Mouse (Mus musculus) ZHBTc4 (cell line): ENCODE results near the gene Lgals12.

Experiments
- DNase-seq: peaks from one replicate; pipeline ENCODE4 v3.0.0-alpha.2; 2011; ENCODE audit warnings: low read depth, low spot score

The Lgals12 gene

DNA sequence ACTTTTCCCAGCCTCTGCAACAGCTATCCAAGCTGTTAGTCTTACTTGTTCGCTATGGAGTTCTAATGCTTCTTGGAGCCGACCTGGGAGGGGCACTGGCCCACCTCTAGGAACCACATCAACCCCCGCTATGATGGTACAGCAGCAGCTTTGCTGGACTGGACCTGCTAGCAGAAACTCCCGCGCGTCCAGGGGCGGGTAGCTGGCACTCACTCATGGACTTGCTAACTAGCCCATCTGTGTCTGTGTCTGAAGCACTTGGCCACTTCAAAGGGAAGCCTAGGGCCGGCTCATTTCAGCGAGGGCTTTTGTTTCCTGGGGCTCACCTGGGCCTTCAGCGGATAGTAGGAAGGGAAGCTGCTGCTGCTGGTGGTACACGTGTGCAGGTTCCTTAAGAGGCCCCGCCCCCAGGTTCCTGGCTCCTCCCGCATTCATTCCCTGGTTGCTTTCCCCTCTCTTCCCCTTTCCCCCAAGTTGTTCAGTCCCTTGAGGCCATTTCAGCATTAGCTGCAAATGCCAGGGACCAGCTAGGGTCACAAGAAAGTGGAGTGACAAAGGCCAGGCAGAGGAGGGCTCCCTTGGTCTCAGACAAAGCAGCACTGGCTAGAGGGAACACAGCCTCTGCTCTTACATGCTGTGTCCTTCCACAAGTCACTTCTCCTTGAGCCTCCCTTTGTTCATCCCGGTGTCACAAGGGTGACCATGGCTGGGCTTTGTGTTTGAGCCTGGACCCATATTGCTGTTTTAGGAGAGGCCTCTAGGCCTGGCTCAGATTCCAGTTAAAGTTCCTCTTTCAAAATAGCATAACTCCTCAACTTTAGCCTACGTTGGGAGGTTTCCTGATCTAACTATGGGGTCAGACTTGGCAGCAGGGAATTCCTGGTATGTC is at the start of gene Lgals12:
Gene Lgals12 (minus strand): TSS at position 393 of the 889 bp plus-strand sequence.
- DNase-seq, result peak; percentile 74

GRCm38 (mm10) chr19:7648913-7649666 is 42.1 kb upstream of the Lgals12 start:
- no peak for DNase-seq

DNA sequence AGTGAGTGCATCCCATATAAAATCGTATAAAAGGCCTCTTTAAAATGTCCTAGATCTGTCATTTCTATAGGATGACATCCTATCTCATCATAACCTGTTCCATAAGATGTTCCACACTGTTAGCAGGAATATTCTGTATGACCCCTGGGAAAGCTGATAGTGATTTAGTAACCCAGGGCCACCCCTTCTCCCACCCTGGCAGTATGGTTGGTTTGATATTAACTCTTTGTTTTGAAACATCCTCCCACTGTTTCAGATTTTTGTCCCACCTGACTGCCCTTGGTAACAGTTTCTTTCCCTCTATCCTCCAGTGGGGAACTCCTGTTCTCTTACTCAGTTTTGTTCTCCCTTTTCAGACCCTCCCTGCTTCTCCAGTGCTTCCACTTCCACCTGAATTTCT is 26.8 kb upstream of the Lgals12 start:
- no peak for DNase-seq

DNA sequence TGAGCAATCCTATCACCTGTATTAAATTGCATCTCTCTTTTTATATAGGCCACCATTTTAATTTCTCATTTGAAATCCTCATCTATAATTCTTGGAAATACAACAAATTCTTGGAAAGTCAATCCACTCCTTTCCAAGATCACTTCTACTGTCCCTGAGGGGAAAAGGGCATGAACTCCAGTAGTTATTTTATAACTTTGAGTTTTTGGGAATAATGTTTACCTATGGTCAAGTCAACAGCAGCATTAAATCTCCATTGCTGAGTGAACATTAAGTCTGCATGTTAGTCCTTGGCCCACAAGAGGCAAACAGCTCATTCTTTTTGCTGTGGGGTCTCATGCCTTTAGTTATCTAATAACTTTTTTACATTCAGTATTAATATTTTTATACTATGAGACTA is 26.0 kb upstream of the Lgals12 start:
- no peak for DNase-seq

GRCm38 (mm10) chr19:7617696-7618095 is 10.7 kb upstream of the Lgals12 start:
- peak; percentile 82 for DNase-seq

DNA sequence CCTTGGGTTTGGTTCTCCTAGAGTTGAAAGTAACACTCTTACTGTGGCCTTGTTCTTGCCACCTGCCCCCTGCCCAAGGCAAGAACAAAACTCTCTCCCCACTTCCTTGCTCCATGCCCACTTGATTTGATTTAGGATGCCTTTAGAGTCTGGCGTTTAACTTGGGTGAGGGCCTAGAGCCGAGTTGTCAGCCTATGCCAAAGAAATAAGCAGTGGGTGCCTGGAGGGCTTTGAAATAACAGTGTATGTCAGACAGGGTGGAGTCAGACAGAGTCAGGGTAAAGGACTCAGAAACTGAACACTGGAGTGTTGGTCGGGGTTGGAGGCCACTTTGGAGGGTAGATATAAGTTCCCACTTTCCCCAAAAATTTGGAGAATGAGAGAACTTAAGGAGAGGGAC is 10.1 kb upstream of the Lgals12 start:
- no peak for DNase-seq

DNA sequence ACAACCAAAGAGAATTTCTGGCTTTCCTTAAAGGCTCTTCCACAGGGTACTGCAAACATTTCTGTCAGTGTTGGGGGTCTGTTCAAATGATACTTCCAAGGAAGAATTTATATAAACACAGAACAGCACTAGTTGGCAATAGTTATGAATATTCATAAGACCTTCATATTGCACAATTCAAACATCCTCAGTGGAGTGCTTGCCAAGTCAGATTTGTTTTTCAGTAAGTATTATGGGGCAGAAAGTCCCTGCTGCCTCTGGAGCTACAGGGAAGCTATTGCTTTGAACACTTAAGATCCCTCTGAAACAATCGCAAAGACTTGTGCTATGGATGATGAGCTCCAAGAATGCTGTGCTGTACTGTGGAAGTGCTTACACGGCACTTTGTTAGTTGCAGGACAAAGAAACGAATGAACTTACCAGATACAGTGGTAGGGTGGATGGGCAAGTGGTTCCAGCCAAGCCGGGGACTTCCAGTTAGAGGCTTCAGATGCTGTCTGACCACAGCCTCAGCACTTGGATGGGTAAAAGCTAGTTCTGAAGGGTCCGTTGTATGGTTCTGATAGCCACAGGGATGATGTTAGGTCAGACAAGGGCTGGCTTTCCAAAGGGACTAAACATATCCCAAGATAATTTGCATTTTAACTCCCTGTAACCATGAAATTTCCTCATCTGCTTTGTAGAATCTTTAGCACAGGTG is 9.4 kb upstream of the Lgals12 start:
- no peak for DNase-seq

DNA sequence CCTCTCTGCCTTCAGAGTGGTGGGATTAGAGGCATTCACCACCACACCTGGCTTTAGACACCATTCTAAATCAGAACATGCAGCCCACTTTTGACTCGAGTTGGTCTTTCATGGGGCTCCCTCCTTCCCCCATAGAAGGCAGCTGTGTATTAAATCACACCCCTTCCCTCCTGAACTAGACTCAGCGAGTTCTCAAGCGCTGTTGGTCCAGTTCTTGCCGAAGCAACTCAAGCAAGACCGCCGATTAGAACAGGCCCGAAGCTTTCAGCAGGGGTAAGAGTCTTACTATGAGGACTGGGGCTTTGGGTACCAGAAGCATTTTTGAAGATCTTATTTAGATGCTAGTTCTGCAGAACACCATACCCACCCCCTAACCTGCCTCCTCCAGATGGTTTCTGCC is 6.2 kb upstream of the Lgals12 start:
- DNase-seq, result no peak

- peak; percentile 45 for DNase-seq
Observed at GRCm38 (mm10) chr19:7611942-7612757, 5.2 kb upstream of the Lgals12 start, which contains the start of gene Hrasls5. TSS of gene Hrasls5 (plus strand) at chr19:7612541.

- DNase-seq, result peak; percentile 21
Observed at GRCm38 (mm10) chr19:7607690-7608201, 753 bp upstream of the Lgals12 start.

GRCm38 (mm10) chr19:7605930-7606783 is 836 bp downstream of the Lgals12 start:
- peak; percentile 71 for DNase-seq

DNA sequence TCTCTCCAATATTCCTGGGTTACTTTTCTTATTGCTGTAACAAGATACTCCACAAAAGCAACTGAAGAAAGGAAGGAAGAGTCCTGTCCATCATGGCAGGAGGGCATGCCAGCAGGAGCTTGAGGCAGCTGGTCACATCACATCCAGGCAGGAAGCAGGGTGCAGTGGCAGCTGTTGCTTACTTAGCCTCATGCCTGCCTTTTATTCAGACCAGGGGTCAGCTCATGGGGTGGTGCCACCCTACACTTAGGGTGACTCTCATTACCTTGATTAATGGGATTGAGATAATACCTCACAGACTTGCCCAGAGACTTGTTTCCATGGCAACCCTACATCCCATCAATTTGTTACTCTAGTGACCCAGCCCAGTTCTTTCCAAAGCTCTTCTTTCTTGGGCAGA is 2.0 kb downstream of the Lgals12 start:
- no peak for DNase-seq

DNA sequence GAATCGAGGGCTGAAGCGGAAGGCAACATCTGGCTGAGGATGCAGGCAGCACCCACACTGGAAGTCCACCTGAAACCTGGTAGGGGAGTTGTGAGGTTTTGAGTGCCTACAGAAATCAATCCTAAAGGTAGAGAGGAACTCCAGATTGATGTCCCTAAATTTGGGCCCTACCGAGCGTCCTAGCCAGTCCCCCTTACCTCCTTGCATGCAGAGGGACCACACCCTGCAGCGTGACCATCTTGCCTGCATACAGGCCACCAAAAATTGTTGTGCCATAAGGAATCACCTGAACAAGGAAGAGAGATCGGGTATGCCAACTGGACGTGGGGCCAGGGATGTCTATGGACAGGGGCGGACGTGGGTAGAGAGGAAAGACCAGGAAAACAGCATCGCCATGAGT is 2.9 kb downstream of the Lgals12 start:
- no peak for DNase-seq

GRCm38 (mm10) chr19:7601551-7601950 is 5.4 kb downstream of the Lgals12 start:
- no peak for DNase-seq

DNA sequence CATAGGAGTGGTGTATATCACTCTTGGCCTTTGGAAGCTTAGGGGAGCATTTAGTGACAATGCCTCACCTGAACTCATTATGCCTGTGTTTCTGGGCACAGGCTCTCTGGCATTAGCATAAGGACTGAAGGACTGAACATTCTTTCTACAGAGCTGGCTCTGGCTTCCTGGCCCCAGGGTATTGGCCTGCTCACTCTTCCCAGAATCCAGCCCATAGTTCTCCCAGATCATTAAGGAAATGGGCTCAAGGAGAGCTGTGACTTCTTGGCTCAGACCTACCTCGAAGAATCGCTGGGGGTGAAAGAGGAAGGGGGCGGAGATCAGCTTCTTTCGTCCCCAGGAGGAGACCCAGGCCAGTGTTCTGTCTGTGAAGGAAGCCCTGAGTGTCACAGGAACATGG is 8.5 kb downstream of the Lgals12 start:
- DNase-seq, result peak; percentile 28

GRCm38 (mm10) chr19:7595534-7595933 is 11.5 kb downstream of the Lgals12 start:
- peak; percentile 68 for DNase-seq

GRCm38 (mm10) chr19:7592018-7592417 is 15.0 kb downstream of the Lgals12 start:
- no peak for DNase-seq

- no peak for DNase-seq
Observed at GRCm38 (mm10) chr19:7590795-7591194, 16.2 kb downstream of the Lgals12 start.

DNA sequence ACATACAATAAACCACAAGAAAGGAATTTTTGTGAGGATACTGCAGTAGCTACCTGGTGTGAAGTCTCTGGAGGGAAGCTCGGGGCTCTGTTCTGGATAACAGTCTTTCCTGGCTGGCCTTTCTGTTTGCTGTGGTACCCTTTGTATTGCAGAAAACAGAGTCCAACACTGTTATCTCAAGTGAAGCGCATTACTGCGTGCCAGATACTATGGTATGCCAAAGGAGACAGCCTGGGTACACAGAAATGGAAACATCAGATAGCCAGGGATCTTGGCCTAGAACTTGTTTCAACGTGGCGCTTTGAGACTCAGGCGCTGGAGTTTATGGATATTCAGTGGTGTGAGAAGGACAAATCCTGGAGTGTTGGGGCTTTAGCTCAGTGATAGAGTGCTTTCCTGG is 21.2 kb downstream of the Lgals12 start:
- DNase-seq, result no peak

- DNase-seq, result no peak
Observed at GRCm38 (mm10) chr19:7585279-7585678, 21.7 kb downstream of the Lgals12 start.
